Mouse (Mus musculus) cerebellum, adult 2 months (tissue): ENCODE measurements around the gene Jsrp1. TPM values are rescaled to one million over a fixed set of nuclear protein-coding genes. Genes with fewer than 3 reads are reported as not detected.
A peak's percentile ranks its signal among the peaks of the same experiment; 100 is the strongest.

Experiments used
- DNase-seq, 2 experiments: peaks; one replicate each; pipeline ENCODE4 v3.0.0; 2021
- H3K27ac ChIP-seq: fragments of 200-500 bp; 2 replicates; pipeline ENCODE4 v1.5.1; 2012; ENCODE audit warnings: low read length, control low read depth, inconsistent platforms; ENCODE audit not compliant: insufficient read depth
- H3K27me3 ChIP-seq: fragments of 200-500 bp; 2 replicates; pipeline ENCODE4 v1.6.1; 2012; ENCODE audit warnings: inconsistent platforms, mild to moderate bottlenecking, low read length, moderate library complexity; ENCODE audit not compliant: control insufficient read depth, insufficient read depth
- H3K4me1 ChIP-seq: fragments of 200-500 bp; 2 replicates; pipeline ENCODE4 v1.6.1; 2011; ENCODE audit warnings: low read length; ENCODE audit not compliant: control insufficient read depth, insufficient read depth
- H3K4me3 ChIP-seq: fragments of 200-500 bp; replicated peaks from 2 replicates; pipeline ENCODE3; 2011; ENCODE audit warnings: mild to moderate bottlenecking, low read depth, low read length, control low read depth; ENCODE audit not compliant: insufficient read depth
- CTCF ChIP-seq: fragments of 200-500 bp; IDR thresholded peaks from 2 replicates; pipeline ENCODE4 v1.5.1; 2011; ENCODE audit warnings: low read depth, mild to moderate bottlenecking, control low read depth, low read length, moderate library complexity, borderline replicate concordance; ENCODE audit not compliant: insufficient read depth
- POLR2A ChIP-seq: fragments of 200-500 bp; IDR thresholded peaks from 2 replicates; pipeline ENCODE4 v1.6.1; 2011; ENCODE audit warnings: low read length, control low read depth, borderline replicate concordance; ENCODE audit not compliant: insufficient read depth
- WGBS: fragments of 180-500 bp; shearing (Covaris S2); methylation state at CpG from one replicate; pipeline ENCODE4 v1.1.7; 2018; 5-methylcytosine and 5-hydroxymethylcytosine counted together
- polyA plus RNA-seq: library from polyadenylated mRNA; depleted of rRNA; stranded (reverse); fragments of >200 nt; gene quantifications from 2 replicates; pipeline ENCODE4 v1.2.3, GENCODE M21; 2012

Gene Jsrp1
- polyA plus RNA-seq, 1 experiment, result 0.38 TPM

GRCm38 (mm10) chr10:80841685-80842084, 28.4 kb upstream of the Jsrp1 start:
- 49% methylated on average over 2 of the region's 2 CpGs for WGBS
- no peaks in the 10 kb centered on the region for H3K27me3 ChIP-seq
- H3K4me1 ChIP-seq, result peaks cover 62% of the 10 kb centered on the region
- no peak for TF ChIP-seq POLR2A
- no peak overlapping the region for H3K4me3 ChIP-seq
- no peak for DNase-seq
- peak overlapping the region; percentile 29; the same call in 1 of the 2 replicates for H3K27ac ChIP-seq

GRCm38 (mm10) chr10:80839848-80840247, 26.6 kb upstream of the Jsrp1 start:
- 33% methylated on average over 6 of the region's 6 CpGs for WGBS
- DNase-seq, result no peak
- Histone ChIP-seq H3K4me1 (peaks cover 70% of the 10 kb centered on the region), H3K27ac (peak overlapping the region; percentile 29), H3K27me3 (no peaks in the 10 kb centered on the region), H3K4me3 (no peak overlapping the region)
- TF ChIP-seq POLR2A, result no peak
- no peak for TF ChIP-seq CTCF

GRCm38 (mm10) chr10:80838346-80838912, 25.1 kb upstream of the Jsrp1 start:
- TF ChIP-seq CTCF, result no peak
- TF ChIP-seq POLR2A, result no peak
- Histone ChIP-seq H3K27me3 (no peaks in the 10 kb centered on the region), H3K27ac (peak overlapping the region; percentile 90), H3K4me1 (peaks cover 65% of the 10 kb centered on the region), H3K4me3 (no peak overlapping the region)
- WGBS, result 24% methylated on average over 2 of the region's 2 CpGs
- peak; percentile 60 to 69 for DNase-seq

- 2% methylated on average over 2 of the region's 2 CpGs for WGBS
- peak; percentile 76 to 85 for DNase-seq
- TF ChIP-seq CTCF (no peak), POLR2A (no peak)
- Histone ChIP-seq H3K4me3 (no peak overlapping the region), H3K4me1 (peaks cover 71% of the 10 kb centered on the region), H3K27me3 (no peaks in the 10 kb centered on the region), H3K27ac (peak overlapping the region; percentile 90)
These were observed 24.5 kb upstream of the Jsrp1 start for GRCm38 (mm10) chr10:80837827-80838226.

GRCm38 (mm10) chr10:80836949-80837379, 23.7 kb upstream of the Jsrp1 start:
- H3K27ac ChIP-seq, result peak overlapping the region; percentile 45
- H3K4me3 ChIP-seq, result no peak overlapping the region
- H3K4me1 ChIP-seq, result peaks cover 68% of the 10 kb centered on the region
- 15% methylated on average over 7 of the region's 7 CpGs for WGBS
- TF ChIP-seq CTCF, result no peak
- no peak for TF ChIP-seq POLR2A
- peak; percentile 61 to 68 for DNase-seq
- H3K27me3 ChIP-seq, result no peaks in the 10 kb centered on the region

GRCm38 (mm10) chr10:80835617-80836016, 22.3 kb upstream of the Jsrp1 start:
- Histone ChIP-seq H3K27ac (no peak overlapping the region), H3K27me3 (no peaks in the 10 kb centered on the region), H3K4me3 (no peak overlapping the region), H3K4me1 (peaks cover 63% of the 10 kb centered on the region)
- DNase-seq, result peak in 1 of 2 experiments; percentile 50
- TF ChIP-seq CTCF, result no peak
- TF ChIP-seq POLR2A, result no peak
- 65% methylated on average over 30 of the region's 30 CpGs for WGBS

GRCm38 (mm10) chr10:80832818-80833217, 19.5 kb upstream of the Jsrp1 start:
- WGBS, result 36% methylated on average over 7 of the region's 7 CpGs
- no peaks in the 10 kb centered on the region for H3K27me3 ChIP-seq
- H3K4me1 ChIP-seq, result peaks cover 54% of the 10 kb centered on the region
- H3K27ac ChIP-seq, result no peak overlapping the region
- TF ChIP-seq POLR2A (no peak), CTCF (no peak)
- no peak for DNase-seq
- H3K4me3 ChIP-seq, result no peak overlapping the region

- H3K4me1 ChIP-seq, result peaks cover 40% of the 10 kb centered on the region
- DNase-seq, result no peak
- H3K27ac ChIP-seq, result no peak overlapping the region
- H3K4me3 ChIP-seq, result no peak overlapping the region
- TF ChIP-seq CTCF (no peak), POLR2A (no peak)
- no peaks in the 10 kb centered on the region for H3K27me3 ChIP-seq
- WGBS, result 16% methylated on average over 9 of the region's 9 CpGs
These were observed 17.8 kb upstream of the Jsrp1 start for GRCm38 (mm10) chr10:80831136-80831535.
